Mouse (Mus musculus): ENCODE data around the gene Rbm20.
A peak's percentile ranks its signal among the peaks of the same experiment; 100 is the strongest.

Rbm20 gene

GRCm38 (mm10) chr19:53821241-53822120 lies 144.4 kb downstream of the Rbm20 start:
- DNase-seq: peak; percentile 25

GRCm38 (mm10) chr19:53823847-53824246 lies 146.7 kb downstream of the Rbm20 start:
- no peak for DNase-seq

GRCm38 (mm10) chr19:53824872-53825680 lies 148.0 kb downstream of the Rbm20 start:
- DNase-seq: peak; percentile 59

- DNase-seq: no peak
These were observed 152.9 kb downstream of the Rbm20 start for GRCm38 (mm10) chr19:53829990-53830389.

GRCm38 (mm10) chr19:53830407-53831163 lies 153.5 kb downstream of the Rbm20 start:
- peak; percentile 73 for DNase-seq

- no peak for DNase-seq
These were observed 154.0 kb downstream of the Rbm20 start for GRCm38 (mm10) chr19:53831164-53831448.

GRCm38 (mm10) chr19:53832512-53832911 lies 155.4 kb downstream of the Rbm20 start:
- DNase-seq: no peak

GRCm38 (mm10) chr19:53833745-53834369 lies 156.8 kb downstream of the Rbm20 start:
- DNase-seq: no peak

- no peak for DNase-seq
These were observed 159.7 kb downstream of the Rbm20 start for GRCm38 (mm10) chr19:53836569-53837454.

- no peak for DNase-seq
These were observed 161.7 kb downstream of the Rbm20 start for GRCm38 (mm10) chr19:53838850-53839249.

- no peak for DNase-seq
These were observed 162.7 kb downstream of the Rbm20 start for GRCm38 (mm10) chr19:53839837-53840236.

GRCm38 (mm10) chr19:53841915-53842314 lies 164.8 kb downstream of the Rbm20 start:
- DNase-seq: peak; percentile 80

- DNase-seq: no peak
These were observed 166.9 kb downstream of the Rbm20 start for GRCm38 (mm10) chr19:53843972-53844371.

- DNase-seq: no peak
These were observed 171.3 kb downstream of the Rbm20 start for GRCm38 (mm10) chr19:53848272-53848995.

- peak; percentile 91 for DNase-seq
These were observed 173.2 kb downstream of the Rbm20 start for GRCm38 (mm10) chr19:53850166-53850922.

- no peak for DNase-seq
These were observed 174.2 kb downstream of the Rbm20 start for GRCm38 (mm10) chr19:53851352-53851751.

GRCm38 (mm10) chr19:53851826-53852698 lies 175.0 kb downstream of the Rbm20 start:
- no peak for DNase-seq

- peak; percentile 38 for DNase-seq
These were observed 175.8 kb downstream of the Rbm20 start for GRCm38 (mm10) chr19:53852699-53853451.
